Mouse (Mus musculus): ENCODE results near the gene Ciao2b.
"Not testable (repeated sequence)": the region's sequence is repeated elsewhere in the genome, so short reads cannot be mapped to it uniquely, and the experiment has no call there.

Gene Ciao2b

DNA sequence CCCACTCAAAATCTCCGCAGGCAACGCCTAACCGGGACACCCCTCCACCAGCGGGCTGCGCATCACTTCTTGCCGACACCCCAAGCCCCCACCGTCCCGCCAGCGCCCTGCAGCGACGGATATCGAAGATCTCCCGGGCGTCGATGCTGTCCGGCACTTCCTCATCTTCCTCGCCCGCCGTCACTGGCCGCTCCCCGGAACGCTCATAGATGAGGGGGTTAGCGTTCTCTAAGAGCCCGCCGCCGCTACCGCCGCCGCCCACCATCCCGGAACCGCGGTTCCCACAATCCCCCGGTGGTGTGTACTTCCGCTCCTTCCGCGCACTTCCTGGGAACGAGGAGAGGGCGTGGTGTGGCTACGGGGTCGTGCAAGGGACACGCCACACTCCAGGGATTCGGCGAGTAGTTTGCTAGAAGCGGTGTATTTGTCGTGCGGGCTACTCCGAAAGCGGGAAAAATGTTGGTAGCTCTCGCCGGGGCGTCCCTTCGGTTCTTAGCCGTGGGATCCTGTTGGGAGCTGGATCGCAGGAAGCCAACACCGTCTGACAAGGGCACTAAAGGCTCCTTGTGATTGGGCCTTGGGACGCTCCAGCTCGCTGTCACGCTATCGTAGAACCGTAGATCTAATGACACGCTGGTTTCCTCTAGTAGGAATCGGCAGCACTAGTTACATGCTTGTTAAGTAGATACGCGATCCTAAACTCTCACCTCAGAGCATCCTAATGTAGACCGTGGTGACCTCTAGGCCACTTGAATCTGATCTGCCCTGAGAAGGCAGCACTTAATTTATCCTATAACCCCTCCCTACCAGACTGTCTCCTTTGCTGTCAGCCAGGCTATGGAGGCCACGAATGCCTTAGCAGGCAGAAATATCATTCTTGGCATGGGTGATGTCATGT lies at the start of gene Ciao2b:
TSS of gene Ciao2b (minus strand) at position 540 of the 898 bp plus-strand sequence.
- DNase-seq, result peak; percentile 91

DNA sequence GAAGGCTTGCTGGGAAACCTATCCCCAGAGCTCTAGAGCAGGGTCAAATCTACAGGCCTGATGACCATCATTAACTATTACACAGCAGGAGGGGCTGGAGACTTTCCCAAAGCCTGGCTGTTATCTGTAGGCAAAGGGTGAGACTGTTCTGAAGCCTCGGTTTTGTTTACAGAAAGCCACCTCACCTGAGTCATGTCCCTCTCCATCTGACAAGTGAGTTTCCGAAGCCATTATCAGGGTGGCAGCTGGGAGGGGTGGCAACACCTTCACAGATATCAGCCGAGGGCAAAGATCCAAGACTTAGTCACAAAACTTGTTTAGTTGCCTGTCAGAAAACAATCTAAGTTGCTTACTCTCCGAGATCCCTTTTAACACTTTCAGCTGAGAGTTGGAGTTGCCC lies 46.7 kb upstream of the Ciao2b start:
- no peak for DNase-seq

DNA sequence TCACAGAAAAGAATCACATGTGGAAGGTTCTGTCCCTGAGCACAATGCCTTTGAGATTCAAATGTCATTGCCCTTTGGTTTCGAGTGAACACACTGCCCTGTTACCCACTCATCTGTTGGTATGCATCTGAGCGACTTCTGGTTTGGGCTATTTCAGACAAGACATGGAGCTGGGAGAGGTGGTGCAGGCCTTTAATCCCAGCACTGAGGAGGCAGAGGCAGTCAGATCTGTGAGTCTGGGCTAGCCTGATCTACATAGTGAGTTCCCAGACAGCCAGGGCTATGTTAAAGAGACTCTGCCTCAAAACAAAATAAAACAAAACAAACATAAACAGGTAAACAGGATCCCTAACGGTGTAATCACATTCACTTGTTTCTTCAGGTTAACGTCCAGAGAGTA lies 13.8 kb upstream of the Ciao2b start:
- no peak for DNase-seq

DNA sequence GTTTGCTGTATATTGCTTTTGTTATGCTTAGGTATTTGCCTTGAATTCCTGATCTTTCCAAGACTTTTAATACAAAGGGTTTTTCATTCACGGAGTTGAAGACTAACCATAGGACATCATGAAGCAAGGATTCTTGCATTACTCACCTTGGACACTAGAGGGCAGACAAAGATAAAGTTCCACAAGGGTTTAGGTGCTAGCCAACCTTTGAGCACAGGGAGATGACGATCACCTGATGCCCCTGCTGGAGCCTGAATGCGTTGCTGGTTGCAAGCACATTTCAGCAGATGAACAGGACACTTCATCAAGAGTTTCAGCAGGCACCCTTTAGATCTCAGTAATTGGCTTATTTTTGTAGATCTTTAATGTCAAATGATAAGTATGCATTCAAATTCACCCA lies 13.2 kb upstream of the Ciao2b start:
- DNase-seq, result peak; percentile 94

DNA sequence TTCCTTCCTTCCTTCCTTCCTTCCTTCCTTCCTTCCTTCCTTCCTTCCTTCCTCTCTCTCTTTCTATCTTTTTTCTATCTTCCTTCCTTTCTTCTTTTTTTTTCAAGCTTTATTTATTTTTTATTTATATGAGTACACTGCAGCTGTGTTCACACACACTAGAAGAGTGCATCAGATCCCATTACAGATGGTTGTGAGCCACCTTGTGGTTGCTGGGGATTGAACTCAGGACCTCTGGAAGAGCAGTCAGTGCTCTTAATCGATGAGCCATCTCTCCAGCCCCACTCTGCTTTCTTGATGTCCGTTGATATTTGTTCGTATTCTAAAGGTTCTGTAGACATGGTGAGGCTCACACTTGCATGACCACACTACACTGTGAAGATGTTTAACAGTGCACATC lies 2.4 kb upstream of the Ciao2b start:
- not testable (repeated sequence) for DNase-seq

DNA sequence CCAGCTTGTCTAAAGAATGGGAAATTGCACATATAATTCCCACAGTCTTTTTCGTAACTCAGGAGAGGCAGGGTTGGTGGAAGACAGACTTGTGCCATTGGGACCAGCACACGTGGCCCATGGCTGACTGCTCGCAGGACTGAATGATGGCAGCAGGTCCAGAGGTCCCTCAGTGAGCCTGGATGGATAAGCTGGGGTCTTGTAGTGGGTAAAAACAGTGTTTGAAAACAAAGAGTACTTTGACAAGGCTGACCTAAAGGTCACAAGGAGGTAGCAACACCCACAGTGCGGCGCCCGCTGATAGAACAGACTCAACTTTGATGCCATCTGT lies 524 bp upstream of the Ciao2b start:
- no peak for DNase-seq

DNA sequence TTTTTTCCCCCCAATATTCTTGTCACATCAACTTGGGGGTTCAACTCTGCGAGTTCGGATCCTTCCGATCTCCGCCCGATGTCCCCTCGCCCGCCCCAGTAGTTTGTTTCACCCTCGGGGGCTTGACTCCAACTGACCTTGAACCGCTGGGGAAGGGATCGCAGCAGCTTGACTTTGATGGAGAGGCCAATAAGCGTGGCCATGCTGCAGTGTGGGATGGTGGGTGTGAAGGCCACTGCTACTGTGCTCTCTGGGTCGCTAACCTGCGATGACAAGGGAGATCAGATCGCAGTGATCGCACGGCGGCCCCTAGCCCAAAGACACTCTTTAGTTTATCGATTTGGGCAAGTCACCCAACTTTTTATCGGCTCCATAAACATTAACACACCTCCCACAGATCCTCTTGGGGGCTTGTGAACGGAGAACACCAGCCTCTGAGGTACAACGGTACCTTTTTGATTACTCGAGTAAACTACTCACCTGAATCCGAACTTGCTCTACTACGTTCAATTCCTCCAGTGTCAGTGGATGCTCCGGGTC lies 864 bp downstream of the Ciao2b start:
- no peak for DNase-seq

DNA sequence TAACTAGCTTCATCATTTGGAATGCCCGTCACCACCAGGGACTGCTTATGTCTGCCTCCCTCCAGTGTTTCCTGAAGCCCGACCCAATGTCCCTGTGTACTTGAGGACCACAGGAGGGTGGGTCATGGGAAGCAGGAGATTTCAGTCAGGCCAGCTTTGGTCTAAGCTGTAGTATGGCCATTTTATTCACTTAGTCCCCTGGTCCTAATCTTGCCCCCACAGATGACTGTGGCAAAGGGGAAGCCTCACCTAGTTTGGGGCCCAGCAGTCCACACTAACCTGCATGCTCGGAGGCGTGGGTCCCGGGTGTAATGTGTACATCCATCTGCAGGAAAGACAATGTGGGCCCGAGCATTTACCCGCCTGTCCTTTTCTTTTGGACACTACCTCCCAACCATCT lies 1.5 kb downstream of the Ciao2b start:
- DNase-seq, result no peak

DNA sequence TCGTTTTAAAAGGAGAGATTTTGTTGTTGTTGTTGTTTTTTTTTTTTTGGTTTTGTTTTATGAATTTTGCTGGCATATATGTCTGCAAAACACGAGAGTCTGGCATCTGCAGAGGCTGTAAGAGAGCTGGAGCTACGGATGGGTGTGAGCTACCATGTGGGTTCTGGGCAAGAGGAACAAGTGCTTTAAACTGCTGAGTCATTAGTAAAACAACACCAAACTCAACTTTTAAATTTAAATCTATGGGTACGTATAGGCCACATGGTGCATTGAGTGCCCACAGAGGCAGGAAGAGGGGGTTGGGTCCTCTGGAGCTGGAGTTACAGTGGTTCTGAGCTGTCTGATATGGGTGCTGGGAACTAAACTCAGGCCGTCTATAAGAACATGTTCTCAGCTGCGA lies 3.8 kb downstream of the Ciao2b start:
- no peak for DNase-seq

DNA sequence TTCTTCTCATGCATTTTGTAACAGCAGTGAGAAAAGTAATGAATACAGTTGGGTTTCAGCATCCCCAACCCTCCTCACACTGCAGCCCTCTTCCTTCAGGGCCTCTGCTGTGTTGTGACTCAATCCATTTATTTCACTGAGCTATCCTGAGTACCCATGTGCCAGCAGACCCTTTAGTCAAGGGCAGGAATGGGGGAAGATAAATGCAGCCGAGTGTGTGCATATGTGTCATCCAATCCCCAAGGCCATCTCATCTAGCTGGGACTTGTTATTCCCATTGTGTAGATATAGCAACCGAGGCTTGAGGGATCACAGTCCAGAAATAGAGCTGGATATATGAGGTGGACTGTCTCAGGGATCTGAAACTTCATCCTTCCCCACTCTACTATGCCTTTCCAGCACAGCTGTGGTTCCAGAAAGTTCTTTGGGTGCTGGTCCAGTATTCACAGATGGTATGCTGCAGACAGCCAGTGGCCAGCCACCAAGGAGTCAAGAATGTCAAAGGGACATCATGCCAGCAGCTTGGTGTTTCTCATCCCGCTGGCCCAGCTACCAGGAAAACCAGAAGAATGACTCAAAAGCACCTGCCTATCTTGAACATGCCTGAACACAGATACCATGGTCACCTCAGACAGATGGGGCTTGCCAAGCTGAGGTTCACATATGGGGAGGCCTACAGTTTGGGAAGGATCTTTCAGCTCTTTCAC lies 6.6 kb downstream of the Ciao2b start:
- DNase-seq, result no peak

DNA sequence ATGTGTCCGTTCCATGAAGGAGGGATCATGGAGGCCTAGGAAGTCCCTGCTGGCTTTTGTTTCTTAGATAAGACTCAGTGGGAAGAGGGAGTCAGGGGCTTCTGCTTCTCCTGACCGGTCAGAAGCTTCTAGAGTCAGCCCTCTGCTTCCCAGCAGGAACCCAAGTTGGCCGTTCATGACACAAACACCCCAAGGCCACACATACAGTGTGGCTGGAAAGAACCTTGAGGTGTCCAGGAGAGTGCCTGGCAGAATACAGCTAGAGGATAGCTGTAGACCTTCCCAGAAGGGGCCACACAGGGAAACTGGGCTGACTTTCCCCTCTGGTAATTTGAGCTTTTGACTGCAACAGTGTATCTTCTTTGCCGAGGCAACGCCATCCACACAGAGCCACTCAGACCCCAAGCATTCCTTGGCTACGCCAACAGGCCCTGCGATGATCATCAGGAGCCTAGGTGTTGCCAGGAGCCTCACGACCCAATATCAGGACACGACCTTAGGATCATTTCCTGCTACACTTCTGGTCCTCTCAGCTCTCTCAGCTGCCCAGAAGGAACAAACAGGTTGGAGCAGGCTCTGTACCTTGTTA lies 8.5 kb downstream of the Ciao2b start:
- DNase-seq, result no peak

DNA sequence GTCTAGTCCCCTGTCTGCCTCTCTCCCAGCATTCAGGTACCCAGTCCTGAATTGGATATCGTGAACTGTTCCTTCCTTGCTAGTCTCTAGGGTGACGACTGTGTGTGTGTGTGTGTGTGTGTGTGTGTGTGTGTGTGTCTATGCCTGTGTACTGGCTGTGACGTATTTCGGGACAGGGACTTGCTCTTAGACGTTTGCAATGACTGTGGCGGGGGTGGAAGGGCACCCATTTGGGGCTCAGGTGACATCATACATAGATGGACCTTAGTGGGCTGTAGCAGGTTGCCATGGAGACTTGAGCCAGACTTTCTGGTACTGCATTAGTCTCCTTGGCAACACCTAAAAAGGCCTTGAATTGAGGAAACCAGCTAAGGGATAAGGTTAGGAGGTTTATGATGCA lies 9.3 kb downstream of the Ciao2b start:
- no peak for DNase-seq

DNA sequence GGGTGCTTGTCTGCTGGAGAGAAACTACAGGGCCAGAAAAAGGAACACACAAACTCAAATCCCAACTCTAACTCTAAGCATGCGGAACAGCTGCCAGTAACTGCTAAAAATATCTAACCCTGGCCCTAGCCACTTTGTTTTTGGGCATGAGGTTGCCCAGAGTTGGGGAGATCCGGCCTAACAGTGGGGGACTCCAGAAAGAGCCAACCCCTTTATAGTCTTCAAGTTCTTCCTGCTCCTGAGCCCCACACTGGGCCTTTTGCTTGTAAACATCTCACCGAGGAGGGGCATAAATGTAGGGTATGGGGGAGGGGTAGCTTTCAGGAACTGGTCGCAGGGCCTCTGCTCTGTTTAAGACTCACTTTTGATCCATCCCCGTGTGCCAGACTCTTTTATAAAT lies 9.8 kb downstream of the Ciao2b start:
- DNase-seq, result no peak

DNA sequence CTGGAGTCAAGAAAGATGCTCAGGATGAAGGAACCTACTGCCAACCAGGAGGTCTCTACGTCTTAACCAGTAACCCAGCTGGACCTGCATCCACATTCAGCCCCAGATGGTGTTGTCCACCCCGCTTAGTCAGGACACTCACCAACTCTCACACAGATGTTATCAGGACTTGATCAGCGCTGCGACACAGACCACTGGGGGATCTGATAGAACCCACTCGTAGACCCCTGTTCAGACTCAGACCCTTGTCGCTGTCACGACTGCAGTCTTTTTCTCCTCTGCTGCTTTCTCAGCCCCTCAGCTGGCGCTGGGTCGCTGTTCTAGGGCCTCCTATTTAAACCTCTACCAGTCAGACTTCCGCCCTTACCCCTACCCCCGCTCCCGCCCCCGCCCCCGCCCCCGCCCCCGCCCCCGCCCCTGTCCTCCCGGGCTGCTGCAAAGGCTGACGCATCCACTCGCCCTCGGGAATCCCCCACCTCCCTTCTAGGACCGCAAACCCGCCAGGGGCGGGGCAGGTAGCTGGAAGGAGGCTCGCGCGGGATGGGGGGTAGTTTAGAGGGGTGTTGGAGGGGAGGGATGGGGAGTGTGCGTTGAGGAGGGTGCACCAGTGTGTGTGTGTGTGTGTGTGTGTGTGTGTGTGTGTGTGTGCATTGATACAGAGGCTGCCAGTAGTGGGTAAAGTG lies 10.6 kb downstream of the Ciao2b start, which contains the start of gene Rrad:
TSS of gene Rrad (minus strand) at position 347 of the 683 bp plus-strand sequence.
- peak; percentile 64 for DNase-seq

DNA sequence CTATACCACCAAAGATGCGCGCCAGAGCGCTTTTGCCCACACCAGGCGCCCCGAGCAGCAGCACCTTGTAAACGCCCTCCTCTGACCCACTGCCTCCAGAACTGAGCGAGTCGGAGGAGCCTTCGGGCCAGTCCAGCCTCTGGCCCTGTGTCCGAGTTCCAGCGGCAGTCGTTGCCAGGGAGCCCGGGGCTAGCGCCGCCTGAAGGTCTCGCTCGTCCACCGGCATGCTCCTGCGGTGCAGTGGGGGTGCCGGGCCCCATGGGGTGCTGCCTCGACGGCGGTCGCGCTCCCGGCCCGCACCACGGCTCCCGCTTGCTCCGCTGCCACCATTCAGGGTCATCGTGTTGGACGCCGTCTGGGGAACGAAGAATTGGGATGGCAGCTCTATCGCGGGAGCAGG lies 11.2 kb downstream of the Ciao2b start:
- no peak for DNase-seq

DNA sequence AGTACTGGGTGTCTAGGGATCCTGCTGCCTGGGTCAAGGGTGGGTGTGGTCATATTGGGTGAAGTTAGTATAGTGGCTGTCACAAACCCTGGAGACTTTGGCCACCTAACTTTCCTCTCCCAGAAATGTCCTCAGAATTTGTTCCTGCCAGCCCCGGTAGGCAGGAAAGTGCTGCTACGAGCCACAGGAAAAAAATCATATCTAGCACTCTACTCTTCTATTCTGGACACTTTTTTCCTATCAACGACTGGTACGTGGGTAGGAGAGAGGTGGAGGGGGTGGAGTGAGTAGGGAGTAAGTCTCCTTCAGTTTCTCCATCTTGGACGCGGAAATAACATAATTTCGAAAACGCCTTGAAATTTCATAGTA lies 11.7 kb downstream of the Ciao2b start:
- no peak for DNase-seq

DNA sequence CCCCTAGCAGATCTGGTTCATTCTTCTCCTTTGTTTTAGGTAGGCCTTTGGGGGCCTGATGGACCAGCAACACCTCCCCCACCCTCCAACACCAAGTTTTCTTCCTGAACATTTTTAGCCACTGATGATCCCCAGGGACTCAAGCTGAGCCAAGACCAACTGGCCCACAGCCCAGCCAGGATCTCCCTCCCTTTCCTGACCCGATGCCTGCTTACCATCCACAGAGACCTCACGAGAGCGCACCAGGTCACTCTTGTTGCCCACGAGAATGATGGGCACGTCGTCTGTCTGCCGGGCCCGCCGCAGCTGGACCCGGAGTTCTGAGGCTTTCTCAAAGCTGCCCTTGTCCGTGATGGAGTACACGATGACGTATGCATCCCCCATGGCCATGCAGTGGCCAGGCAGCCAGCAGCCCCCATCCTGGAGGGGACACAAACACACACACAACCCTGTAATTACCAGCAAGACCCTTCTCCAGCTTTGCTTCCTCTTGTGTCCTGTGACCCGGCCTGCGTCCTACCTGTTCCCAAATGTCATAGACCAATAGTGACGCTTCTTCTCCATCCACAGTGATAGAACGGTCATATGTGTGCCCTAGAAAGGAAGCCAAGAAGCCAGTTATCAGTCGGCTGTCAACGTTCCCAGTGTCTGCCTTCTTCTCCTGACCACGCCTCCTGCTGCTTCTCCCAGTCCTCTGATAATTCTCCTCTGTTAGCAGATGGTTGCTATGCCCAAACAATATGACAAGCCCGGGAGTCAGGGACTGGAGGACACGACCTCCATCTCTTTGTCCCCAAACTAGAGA lies 12.3 kb downstream of the Ciao2b start:
- DNase-seq, result peak; percentile 30

DNA sequence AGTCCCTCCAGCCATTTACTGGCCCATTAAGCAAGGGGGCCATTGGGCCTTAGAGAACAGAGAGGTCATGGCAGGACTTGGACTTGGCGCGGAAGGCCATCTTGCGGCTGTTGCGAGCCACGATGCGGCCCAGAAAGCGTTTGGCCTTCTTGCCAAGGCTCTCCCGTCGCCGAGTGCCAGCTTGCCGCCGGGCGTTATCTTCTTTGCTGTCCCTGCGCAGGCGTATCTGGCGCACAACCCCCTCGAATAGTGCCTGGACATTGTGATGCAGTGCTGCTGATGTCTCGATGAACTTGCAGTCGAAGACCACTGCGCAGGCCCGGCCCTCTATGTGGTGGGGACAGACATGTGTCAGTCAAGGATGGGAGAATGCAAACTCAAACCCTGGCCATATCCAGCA lies 13.4 kb downstream of the Ciao2b start:
- no peak for DNase-seq

DNA sequence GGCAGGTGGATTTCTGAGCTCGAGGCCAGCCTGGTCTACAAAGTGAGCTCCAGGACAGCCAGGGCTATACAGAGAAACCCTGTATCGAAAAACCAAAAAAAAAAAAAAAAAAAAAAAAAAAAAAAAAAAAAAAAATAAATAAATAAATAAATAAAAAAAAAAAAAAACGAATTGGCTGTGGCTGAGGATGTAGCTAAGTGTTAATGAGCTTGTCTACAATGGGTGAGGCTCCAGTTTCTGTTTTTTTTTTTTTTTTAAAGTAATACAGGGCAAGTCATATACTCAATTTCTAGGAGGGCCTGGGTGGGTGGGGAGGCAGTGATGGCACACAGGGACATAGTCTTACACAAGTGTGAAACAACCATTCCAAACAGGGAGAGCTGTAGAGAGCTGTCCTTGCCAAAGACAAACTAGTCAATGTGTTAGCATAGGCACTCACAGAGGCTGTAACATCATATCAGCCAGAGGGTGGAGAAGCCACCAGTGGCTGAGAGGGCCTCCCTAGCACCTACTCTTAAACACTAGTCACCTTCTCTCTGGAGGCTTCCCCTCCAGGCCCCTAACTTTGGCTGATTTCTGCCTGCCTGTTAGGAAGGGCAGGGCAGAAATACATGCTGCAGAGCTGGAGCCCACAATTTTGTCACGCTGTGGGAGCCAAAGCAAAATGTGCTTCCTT lies 14.6 kb downstream of the Ciao2b start:
- DNase-seq, result no peak

DNA sequence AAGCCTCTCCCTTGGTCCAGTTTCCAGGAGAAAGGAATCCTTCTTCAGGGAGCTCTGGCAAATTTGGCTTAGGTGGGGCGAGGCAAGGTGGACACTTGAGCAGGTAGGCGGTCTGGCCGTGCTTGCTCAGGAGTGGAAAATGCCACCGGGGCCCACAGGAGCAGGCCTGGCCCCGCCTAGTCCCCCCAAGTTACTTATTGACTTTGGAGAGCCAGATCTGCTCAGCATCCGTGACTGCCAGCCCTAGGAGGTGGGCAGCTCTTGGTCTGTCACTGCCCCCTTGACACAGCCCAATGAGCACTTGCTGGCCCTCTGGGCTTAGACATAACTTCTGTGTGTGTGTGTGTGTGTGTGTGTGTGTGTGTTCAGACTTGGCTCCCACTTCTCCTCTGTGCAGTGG lies 17.6 kb downstream of the Ciao2b start, which contains the start of gene Cdh16:
TSS of gene Cdh16 (minus strand) at position 236 of the 400 bp plus-strand sequence.
- DNase-seq, result peak; percentile 73

DNA sequence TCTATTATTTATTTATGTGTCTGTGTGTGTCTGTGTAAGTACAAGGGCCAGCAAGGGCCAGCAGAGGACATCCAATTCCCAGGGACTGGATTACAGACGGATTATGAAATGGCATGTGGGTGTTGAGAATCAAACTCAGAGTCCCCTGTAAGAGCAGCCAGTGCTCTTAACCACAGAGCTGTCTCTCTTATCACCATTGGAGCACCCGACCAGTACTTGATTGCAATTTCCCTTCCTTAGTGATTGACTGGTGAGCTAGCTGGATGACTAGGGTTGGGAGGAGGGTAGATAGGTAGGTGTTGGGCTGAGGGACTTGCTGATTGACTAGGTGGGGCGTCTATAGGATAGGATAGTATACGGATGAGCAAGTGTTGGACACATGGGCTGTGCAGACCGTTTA lies 21.0 kb downstream of the Ciao2b start:
- DNase-seq, result no peak

DNA sequence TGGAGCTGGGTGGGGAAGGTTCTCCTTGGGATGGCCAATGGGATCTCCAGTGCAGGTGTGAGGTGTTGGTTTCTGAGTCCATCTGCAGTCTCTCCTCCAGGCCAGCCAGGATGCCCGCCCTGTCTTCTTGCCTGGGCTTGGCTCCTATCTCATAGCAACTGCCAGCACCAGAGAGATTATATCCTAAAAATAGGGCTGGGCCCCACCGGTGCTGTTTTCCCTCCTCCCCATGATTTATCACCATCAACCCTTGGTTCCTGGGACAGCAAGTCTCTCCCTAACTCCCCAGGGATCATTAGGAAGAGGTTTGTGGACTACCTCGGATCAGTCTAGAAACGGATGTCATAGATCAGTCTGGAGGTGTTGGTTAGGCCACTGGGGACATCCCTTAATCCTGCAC lies 28.6 kb downstream of the Ciao2b start:
- DNase-seq, result no peak

Measured in lung, postnatal 36 days (tissue).